Mouse (Mus musculus) layer of hippocampus, adult 11-12 months (tissue): ENCODE data around the gene Gadl1.
"Not testable (repeated sequence)": the region's sequence is repeated elsewhere in the genome, so short reads cannot be mapped to it uniquely, and the experiment has no call there.

Experiments used
- DNase-seq: peaks from one replicate; pipeline ENCODE4 v3.0.0; 2022; ENCODE audit warnings: low spot score

Gene Gadl1

DNA sequence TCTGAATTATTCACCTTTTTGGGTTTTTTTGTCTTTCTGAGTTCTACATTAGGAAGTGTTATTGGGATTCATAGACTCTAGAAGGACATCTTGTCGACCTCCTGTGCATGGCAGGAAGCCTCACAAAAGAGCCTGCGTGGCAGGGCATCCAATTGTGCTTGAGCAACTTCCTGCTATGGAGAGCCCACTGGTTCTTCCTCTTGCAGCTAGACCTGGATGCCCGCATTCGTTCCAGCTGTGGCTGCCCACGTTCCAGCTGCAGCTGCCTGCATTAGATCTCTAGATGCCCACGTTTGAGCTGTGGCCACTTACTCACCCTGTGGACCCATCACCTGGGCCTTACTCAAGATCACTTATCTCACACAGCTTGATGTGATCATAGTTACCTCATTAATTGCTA, 116.1 kb downstream of the Gadl1 start:
- DNase-seq: no peak

DNA sequence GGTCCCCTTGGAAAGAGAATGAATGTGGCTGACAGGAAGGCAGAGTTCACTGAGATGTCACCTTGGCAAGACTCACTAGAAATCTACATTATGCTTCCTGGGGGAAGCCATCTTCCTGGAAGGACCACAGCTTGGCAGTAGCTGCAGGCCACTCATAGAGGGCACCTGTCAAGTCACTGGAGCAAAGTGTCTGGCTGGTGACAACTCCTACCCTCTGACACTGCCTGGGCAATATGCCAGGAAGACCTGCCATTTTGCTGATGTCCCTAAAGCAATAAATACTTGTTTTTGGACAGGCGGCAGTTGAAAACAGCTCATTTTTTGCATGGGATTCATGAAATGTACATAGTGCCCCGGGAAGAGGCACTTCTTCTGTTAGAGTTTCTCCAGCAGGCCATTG, 119.8 kb downstream of the Gadl1 start:
- no peak for DNase-seq

DNA sequence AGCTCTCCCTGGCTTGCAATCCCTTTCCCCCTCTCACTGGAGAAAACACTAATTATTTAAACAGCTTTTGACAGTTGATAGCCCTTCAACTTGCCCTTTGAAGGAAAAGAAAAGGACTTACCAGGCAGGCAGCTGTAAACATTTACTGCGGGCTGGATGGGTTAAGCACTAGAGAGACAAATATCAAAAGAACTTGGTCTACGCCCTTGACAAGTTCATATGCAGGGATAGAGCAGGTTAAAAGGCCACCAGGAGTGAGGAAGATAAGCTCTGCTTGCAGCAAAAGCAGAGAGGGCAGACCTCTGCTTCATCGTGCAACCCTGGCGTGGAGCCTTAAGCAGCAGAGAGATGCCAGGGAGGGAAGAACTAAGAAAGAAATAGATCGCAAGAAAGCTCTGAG, 123.5 kb downstream of the Gadl1 start:
- no peak for DNase-seq

DNA sequence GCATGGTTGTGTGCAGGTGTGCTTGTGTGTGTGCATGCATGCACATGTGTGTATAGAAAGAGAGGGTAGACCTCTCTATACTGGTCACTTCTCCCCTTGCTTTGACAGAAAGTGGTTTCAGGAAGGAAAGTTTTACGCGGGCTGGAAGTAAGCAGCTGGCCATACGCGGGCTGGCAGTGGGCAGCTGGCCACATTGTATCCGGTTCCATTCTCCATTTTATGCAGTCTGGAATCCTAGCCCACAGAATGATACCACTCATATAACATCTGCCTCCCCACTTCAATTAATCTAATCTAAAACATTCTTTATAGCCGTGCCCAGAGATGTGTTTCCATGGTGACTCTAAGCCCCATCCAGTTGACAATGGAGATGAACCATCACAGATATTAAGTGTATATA, 129.0 kb downstream of the Gadl1 start:
- no peak for DNase-seq

DNA sequence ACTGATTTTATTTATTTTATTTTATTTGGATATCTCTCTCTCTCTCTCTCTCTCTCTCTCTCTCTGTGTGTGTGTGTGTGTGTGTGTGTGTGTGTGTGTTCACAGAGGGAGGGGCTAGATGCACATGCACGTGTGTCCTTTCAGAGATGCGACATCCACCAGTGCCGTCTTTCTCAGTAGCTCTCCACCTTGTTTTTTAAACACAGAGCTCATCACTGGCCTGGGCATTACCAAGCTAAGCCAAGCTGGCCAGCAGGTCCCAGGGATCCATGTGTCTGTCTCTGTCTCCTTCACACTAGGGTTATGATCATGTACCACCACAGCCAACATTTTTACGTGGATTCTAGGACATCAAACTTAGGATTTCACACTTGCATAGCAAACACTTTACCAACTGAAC, 130.7 kb downstream of the Gadl1 start:
- no peak for DNase-seq

DNA sequence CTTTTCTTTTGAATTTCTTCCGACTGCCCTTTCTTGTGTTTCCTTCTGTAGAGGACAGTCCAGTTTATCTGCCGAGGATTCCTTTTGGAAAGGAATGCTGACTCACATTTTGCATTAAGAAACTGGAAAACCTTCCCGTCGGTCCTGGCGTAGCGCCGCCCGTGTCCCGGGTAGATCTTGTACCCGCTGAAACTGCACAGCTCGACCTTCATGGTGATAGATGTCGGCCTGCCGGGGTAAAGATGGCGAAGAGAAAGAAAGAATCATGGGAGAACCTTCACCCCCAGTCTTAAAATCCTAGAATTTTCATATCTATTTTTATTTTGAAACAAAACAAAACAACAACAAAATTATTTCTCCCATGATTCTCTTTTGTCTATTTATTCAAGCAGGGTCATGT, 131.6 kb downstream of the Gadl1 start:
- not testable (repeated sequence) for DNase-seq

DNA sequence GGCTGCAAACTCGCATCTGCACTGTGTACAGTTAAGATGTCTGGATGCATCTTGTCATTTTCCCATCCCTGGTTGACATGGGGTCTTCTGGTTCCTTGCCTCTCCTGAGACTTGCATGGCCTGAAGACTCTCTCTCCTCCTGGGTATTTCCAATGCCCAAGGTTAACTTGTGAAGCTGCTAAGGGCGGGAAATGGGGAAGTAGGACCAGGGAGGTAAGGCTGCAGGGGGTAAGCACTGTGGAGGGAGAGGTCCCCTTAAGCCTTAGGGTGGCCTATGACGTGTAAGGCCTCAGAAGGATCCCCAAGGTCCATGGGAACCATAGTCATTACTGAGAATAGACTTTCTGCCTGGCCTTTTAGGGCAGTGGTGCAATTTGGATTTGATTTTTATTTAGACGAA, 132.1 kb downstream of the Gadl1 start:
- no peak for DNase-seq

DNA sequence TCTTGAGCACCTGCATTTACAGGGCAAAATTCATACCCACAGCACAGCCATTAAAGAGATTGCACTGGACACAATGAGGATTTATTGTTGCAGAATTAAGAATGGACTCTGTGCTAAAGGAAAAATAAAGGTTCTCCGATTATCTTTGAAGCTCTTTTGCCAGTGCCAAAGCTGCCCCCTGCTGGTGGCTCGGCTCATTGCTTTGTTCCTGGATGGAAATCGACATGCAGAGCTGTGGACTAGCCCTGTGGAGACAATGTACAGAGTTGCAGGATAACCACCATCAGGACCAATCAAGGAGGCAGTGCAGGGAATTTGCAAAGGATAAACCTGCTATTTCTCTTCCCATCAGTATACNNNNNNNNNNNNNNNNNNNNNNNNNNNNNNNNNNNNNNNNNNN, 132.5 kb downstream of the Gadl1 start:
- DNase-seq: peak; percentile 92

DNA sequence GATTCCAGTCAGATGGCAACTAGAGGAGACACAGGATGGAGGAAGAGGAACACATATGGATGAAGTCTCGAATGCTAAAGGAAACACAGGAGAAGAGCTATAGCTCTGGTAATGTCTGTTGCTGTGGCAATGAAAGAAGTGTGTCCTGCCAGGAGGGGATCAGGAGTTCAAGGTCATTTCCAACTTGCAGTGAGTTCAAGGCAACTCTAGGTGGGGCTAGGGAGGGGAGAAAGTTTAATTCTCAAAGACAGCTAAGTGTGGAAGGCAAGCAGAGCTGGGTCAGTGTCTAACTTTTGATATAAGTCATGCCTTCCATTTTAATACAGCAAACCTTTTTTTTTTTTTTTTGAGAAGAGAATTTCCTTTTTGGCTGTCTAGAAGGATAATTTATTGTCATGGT, 140.7 kb downstream of the Gadl1 start:
- DNase-seq: no peak

DNA sequence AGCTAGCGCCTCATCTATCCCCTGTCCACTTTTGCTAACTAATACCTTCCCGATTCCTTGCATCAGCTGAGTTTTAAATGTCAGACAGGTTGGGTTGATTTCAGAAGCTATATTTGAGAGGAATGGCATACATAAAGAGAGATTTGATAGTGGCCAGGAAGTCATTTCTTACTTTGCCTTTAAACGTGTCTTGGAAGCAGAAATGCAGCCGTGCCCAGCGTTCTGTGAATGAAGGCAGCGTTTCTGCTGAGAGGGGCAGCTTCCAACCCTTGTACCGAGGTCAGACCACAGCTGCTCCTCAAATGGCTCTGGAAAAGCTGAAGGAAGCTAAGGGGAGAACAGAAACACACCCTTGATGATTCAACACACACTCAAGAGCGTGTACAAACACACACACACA, 144.7 kb downstream of the Gadl1 start:
- no peak for DNase-seq

DNA sequence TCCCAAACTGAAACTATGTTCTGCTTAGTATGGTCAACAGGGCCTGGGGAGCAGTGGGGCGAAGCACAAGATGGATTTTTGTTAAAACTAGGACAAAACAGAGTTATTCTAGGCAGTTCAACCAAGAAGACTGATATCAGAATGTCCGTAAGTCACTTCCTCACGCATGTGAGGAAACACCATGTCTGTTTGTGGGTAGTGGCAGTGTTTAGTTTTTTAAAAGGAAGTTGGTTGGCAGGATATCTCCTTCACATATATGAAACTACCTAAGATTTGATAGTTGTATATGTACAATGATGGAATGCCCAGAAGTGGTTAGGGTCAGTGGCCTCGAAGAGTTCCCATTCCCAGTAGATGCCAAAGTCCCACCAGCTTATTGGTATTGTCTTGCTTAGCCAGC, 149.2 kb downstream of the Gadl1 start:
- DNase-seq: no peak

DNA sequence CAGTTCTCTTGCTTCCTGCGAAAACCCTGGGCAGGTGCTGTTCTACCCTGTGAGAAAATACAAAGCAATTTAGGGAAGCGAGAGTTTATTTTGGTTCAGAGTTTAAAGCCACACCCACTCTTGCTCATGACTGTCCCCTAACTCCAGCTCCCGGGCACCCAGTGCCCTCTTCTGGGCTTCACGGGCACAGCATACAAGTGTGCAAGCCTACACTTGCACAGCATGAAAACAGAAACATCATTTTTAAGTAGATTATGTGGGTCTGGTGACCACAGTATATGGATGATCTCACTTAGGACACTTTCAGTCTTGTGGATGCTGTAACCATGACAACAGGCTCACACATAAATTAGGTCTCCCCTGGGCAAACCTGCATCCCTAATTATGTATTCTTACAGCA, 149.9 kb downstream of the Gadl1 start:
- DNase-seq: no peak

DNA sequence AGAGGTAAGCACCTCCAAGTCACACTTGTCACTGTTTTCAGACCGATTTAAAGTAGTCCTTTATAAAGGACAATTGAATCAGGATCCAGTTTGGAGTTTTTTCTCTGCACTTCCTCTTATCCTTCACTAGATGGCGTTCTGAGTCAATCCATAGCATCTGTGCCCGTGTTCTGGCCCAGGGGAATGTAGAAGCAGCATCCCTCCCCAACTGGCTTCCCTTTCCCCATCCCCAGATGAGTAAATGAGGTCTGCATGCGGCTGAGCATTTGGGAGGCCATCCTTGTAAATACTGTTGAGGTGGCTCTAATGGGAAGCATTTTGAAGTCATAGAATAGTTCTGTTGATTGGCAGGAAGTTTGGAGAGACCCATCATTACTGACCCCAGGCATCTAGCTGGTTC, 151.4 kb downstream of the Gadl1 start:
- peak; percentile 28 for DNase-seq

DNA sequence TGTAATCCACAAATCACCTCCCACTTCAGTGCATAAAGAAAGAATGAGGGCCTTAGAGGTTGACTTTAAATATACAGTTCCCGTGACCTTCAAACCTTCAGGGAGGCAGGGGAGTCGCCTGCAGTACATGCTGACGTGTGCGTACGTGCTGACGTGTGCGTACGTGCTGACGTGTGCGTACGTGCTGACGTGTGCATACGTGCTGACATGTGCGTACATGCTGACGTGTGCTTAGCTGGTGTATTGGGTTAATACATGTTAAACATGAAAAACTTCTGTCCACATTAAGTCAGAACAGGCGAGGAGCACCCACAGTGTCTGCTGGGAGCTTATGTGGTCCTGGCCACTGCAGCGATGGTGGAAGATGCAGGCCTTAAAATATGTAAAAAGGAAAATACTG, 155.5 kb downstream of the Gadl1 start:
- no peak for DNase-seq

DNA sequence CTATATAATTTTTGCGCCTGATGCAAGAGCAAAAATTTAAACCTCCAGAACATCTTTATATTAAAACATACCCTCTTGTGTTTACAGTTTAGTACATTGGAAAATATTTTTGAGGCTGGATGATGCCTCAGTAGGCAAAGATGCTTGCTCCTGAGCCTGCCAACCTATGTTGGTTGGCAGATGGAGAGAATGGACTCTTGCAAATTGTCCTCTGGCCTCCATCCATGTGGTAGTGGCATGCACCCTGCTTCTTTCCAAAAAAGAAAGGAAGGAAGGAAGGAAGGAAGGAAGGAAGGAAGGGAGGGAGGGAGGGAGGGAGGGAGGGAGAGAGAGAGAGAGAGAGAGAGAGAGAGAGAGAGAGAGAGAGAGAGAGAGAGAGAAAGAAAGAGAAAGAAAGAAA, 162.3 kb downstream of the Gadl1 start:
- not testable (repeated sequence) for DNase-seq

DNA sequence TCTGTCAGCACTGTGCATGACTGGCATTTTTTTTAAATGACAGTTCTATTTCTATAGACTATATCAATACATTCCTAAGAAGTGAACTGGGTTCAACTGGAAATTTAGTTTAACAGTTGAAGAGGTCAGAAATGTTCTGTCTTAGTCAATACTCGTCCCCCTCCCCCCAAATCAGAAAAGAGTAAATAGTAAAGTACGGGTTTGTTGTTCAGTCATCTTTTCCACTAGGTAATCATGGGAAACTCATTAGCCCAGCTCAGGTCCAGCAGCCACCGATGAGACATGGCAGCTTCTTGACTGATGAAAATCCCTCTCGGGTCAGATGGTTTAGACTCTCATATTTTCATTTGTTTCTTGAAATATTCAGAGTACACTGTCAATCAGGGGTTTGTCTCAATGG, 166.9 kb downstream of the Gadl1 start:
- no peak for DNase-seq

DNA sequence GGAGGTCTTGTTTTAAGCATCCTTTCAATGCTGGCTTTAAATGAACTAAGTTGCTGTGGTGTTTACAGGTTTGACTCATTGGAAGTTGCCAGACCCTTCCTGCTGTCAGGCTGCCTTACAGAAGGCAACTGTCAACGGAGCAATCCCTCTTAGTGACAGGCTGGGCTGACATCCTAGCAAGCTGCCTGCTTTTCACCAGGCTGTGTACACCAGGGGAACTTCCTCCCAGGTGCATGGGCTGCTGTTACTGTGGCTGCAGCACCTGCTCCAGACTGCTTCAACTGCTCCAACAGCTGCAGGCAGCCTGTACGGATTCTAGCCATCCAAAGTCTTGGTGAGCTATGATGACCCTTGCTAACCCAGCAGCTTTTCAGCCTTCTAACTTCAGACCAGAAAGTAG, 167.7 kb downstream of the Gadl1 start:
- no peak for DNase-seq

DNA sequence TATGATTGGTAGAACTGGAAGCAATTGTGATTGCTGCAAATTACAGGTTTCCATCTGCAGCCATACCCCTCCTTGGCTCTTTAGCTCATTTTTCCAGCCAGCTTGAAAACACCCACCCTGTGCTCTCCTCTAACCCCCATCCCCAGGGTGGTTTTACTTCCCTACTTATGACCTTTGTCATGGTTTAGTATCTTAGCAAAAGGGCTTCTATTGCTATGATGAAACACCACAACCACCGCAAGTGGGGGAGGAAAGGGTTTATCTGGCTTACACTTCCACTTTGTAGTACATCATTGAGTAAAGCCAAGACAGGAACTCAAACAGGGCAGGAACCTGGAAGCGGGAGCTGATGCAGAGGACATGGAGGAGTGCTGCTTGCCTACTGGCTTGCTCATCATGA, 168.2 kb downstream of the Gadl1 start:
- no peak for DNase-seq

DNA sequence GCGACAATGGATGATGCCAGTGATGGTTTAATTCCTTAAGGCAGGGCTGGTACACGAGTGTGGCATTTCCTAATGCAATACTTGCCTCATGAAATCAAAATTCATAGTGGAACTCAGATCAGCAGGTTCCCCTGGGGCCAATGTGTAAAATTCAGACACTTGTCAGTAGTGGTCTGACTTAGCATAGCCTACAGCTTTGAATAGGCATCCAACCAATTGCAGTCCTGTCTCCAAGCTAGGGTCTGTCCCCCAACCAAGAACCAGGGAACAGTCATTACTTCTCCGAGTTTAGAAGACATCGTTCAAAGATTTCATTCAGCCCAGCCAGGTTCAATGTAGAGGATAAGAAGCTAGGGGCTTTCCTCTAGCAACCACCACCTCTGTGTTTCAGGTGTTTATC, 172.5 kb downstream of the Gadl1 start:
- DNase-seq: no peak

DNA sequence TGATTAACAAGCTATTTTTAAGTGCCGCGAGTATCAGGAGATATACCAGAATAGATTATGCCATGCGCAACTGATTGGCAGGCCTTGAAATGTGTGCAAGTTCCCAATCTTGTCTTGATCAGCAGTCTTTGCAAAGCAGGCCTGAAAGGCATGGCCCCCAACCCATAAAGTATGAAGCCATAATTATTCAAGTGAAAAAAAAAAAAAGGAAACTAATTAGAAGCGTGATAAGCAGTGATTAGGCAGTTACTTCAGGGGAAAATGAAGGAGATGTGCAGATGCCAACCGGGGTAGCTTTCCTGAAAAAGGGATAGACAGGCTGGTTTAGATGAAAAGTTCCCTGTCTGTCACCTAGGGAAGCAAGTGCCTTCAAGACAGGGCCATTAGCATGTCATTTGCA, 174.0 kb downstream of the Gadl1 start:
- no peak for DNase-seq

DNA sequence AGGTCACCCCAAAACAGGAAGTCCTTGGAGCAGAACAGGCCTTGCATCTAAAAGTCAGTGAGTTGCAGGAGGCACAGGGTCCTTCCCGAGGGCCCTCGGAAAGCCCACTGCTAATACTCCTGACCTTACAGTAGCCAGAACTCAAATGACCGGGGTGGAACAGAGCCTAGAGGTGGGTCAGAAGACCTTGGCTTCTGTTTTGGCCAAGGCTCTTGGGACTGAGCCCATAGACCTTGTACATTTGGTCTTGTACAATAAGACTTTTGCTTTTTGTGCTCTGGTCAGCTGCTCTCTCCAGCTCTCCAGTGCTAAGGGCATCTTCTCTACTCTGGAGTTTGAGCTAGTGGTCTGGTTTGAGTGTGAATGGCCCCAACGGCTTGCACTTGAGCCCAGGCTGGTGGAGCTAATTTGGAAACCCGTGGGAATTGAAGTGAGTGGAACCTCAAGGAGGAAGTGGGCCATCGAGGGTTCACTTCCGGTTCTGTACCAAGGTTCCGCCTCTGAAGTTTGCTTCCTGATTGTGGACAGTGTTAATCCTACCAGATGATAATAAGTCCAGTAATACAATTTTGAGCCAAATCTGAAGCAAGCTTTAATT, 174.6 kb downstream of the Gadl1 start:
- no peak for DNase-seq

DNA sequence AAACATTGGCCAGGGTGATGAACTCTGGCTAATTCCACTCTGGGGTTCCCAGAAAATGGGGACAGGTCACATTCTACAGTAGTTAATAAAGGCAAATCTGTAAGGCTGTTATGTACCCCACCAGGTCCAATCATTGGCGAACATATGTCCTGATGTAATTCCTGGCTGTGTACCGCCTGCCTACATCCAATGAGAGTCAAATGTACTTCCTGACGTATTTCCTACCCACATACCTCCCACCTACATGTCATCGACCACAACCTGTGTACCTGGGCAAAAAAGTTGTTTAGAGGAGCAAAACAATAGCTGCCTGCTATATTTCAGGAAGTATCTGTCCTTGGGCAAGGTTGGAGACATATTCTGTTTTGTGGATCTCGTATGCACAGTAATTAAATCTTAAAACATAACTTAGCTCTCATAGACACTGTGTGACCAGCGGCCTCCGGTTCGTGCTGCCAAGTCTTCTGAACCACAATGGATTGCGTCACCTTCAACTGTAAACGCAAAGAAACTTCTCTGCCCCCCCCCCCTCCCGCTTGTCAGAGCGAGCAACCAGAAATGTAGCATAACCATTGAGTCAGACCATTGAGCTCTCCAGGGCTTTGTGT, 175.2 kb downstream of the Gadl1 start:
- no peak for DNase-seq

DNA sequence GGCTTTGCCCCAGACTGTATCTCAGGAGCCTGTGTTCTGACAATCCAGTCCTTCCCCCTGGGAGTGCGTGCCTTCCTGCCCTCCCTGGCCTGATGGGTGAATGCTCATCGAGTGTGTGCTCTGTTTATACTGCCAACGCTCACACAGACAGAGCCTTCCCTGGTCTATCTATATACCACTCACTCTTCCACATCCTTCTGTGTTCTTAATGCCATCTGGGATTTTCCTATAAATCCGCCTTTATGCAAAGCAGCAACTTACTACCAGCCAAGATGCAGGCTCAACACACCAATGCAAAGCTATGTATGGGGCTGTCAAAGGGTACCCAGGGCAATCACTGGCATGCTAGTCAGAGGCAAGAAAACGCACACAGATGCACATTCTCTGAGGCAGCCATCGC, 176.7 kb downstream of the Gadl1 start:
- DNase-seq: no peak

DNA sequence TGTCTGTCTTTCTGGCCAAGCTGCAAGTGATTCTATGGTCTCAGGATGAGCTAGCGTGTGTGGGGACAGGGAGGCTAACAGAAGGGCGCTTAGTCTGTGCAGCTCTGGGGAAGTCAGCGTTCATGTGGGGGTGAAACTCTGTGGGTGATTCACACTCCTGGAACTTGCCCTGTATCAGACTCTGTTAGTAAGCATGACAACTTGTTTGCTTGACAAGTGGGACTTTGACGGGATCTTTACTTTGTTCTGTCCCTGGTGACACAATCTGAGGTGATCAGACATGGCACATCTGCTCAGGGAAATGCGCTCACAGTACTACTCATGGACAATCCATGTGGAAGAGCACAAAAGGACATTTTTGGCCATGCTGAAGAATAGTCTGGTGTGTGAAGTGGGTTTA, 178.0 kb downstream of the Gadl1 start:
- no peak for DNase-seq

DNA sequence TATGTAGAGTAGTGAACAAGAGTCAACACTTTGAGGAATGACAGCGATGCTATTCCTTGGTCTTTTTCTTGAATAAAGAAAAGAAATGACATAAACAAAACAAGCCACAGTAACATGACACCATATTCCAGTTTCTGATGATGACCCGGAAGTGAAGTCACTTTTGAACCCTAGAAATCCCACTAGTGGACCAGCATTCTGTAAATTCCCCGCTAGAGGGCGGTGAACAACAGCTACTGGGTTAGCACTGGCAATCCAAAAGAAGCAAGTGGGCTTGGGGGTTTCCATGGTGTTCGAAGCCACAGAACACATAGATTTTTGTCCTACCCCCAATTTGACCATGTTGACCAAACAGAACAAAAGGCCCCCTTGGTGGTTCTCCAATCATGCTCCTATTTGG, 178.6 kb downstream of the Gadl1 start:
- peak; percentile 82 for DNase-seq
